Mouse (Mus musculus) common myeloid progenitor, adult 5-6 weeks (primary cell): ENCODE measurements around the gene Ccer1. TPM values are rescaled to one million over a fixed set of nuclear protein-coding genes. Genes with fewer than 3 reads are reported as not detected.
"Not testable (repeated sequence)": the region's sequence is repeated elsewhere in the genome, so short reads cannot be mapped to it uniquely, and the experiment has no call there.

ENCODE experiments used
- ATAC-seq: replicated peaks from 2 replicates; pipeline ENCODE4 v1.8.0; 2016; ENCODE audit warnings: low read depth, mild to moderate bottlenecking, moderate TSS enrichment, inconsistent platforms; ENCODE audit not compliant: poor library complexity, severe bottlenecking
- total RNA-seq: library from RNA; stranded (forward); fragments of 200-1000, 187-1606 nt; gene quantifications from 2 replicates; pipeline ENCODE4 v1.2.3, GENCODE M21; 2017

Ccer1 gene
- total RNA-seq = not detected in 2 replicates

DNA sequence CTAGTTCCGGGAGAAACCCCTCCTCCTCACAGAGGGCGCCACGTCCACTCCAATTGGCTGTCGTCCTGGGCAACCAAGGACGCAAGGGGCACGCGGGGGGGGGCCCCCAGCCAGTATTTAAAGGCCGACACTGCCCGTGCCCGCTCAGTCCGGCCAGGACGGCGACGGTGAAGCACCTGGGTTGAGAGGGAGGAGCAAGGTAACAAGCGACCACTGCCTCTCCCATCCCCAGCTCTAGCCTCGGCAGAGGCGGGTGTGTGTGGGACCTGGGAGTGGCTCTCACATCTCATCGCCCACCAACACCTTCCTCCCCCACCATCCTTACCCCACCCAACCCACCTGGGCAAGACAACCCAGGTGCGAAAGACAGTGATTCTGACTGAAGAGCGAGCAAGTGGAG lies at the start of gene Ccer1:
Gene Ccer1 (plus strand): TSS at position 147 of the 400 bp plus-strand sequence.
- no peak for ATAC-seq

- ATAC-seq = no peak
Measured at GRCm38 (mm10) chr10:97643768-97644167, 49.1 kb upstream of the Ccer1 start, which contains the start of gene Epyc. Gene Epyc, plus strand, starts transcription at chr10:97644068.

DNA sequence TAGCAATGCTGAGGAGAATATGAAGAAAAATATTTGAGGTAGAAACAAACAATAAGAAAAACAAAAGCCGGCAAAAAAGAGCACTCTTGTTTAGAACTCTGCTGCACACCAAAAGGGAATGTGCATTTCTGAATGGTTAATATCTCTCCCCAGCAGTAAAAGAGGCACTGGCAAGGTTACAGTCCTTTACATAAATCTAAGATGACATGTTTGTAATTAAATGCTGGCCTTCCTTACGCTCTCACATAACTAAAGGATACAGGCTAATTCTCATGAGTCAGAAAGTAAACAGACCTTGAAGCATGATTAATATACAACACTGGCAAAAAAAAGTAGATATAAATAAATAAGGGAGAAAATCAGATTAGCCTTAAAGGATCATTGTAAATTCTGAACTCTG lies 42.5 kb upstream of the Ccer1 start:
- no peak for ATAC-seq

DNA sequence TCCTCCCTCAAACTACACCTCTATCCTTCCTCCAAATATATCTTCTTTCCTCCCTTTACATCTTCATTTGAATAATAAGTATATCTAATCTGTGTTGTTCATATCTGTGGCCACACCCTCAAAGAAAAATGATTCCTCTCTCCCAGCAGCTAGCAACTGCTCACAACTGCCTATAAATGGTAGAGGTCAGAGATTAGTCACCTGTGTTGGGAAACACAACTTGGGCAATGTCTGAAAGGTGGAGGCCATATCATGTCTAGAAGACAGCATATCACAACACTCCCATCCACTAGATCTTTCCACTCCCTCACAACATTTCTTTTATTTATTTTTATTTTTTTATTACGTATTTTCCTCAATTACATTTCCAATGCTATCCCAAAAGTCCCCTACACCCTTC lies 33.4 kb upstream of the Ccer1 start:
- no peak for ATAC-seq

- ATAC-seq = no peak
Measured at GRCm38 (mm10) chr10:97668656-97669055, 24.2 kb upstream of the Ccer1 start.

- ATAC-seq = no peak
Measured at GRCm38 (mm10) chr10:97670202-97670601, 22.7 kb upstream of the Ccer1 start.

DNA sequence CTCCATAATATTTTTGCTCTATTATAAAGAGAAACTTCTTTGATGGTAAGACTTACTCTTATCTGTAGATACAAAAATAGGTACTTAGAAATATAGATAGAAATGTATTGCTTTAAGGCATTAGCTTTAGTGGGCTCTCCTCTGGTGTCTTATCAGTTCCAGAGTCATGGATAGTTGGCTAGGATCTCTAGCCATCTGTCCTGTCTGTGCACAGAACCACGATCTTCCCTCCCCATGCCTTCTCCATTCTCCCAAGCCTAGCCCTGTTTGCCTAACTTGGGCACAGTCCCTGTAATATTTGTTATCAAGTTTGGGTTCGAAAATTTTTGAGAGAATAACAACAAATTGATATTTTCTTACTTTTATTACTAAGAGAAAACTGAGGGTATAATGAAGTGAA lies 19.6 kb upstream of the Ccer1 start:
- no peak for ATAC-seq

GRCm38 (mm10) chr10:97682981-97683380 lies 9.9 kb upstream of the Ccer1 start:
- no peak for ATAC-seq

DNA sequence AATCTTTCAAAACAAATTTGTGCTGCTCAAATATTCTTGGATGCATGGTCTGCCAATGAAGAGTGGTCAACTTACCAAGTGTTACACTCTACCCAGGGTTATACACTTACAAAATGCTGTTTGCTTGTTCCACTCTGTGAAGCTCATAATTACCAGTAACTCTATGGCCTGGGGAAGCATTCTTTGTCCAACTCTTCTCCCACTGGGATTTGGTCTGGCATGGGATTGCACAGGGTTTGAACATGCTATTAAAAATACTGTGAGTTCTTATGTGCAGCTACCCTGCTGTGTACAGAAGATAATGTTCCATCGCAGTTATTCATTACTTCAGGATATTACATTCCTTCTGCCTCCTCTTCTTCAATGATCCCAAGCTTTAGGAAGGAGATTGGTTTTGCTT lies 5.7 kb upstream of the Ccer1 start:
- ATAC-seq = no peak

DNA sequence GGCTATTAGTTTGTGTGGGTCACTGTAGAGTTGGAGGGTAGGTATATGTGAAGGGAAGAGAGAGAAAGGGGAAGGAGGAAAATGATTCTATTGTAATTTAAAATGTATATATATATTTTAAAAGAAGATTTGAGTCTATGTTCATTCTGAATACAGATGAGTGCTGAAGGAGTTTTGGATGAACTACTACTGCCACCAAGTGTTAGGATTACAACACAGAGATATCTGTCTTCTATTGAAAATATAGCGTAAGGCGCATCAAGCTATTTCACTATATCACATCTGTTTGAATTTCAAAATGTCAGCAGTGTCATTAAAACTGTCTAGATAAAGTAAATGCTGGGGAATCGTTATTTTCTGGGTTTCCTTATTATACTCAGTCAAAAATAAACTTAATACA lies 3.4 kb upstream of the Ccer1 start:
- no peak for ATAC-seq

- ATAC-seq = no peak
Measured at GRCm38 (mm10) chr10:97693398-97694135, 708 bp downstream of the Ccer1 start.

GRCm38 (mm10) chr10:97702321-97702720 lies 9.5 kb downstream of the Ccer1 start:
- ATAC-seq = no peak

GRCm38 (mm10) chr10:97704562-97704961 lies 11.7 kb downstream of the Ccer1 start:
- ATAC-seq = peak; percentile 89

DNA sequence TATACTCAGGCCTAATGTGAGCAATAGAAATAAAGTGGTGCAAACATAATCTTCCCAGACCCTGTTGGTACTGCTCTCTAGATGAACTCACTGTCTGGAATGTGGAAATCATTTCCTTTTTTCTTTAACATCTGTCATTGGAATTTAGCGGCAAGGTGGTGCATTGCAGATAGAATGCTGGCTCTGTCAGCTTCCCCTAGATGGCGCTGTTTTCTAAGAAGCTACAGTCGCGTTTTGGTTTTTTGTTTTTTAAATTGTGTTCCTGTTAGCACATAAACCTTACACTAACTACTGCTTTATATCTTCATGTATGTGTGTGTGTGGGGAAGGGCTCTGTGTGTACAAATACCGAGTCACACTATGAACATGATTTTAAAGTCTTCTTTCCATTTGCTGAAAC lies 19.8 kb downstream of the Ccer1 start:
- peak; percentile 87 for ATAC-seq

DNA sequence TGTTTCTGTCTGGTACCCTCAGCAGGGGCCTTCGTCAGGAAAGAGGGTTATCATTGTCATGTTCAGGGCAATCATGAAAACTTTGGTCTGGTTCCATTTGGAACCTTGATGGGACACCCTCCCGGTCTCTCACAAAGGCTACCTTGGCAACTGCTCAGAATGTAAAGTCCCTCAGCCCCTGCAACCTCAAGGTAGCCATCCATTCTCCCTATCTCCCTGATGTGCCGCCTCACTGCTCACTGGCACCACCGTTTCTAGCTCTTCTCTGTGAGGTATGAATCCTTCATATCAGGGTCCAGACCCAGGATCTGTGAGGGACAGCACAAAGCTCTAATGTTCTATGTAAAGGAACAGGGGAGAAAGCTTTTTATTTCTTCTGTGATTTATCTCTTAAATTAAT lies 21.7 kb downstream of the Ccer1 start:
- no peak for ATAC-seq

GRCm38 (mm10) chr10:97715289-97715906 lies 22.5 kb downstream of the Ccer1 start:
- no peak for ATAC-seq

GRCm38 (mm10) chr10:97717233-97717632 lies 24.4 kb downstream of the Ccer1 start:
- no peak for ATAC-seq

- ATAC-seq = no peak
Measured at GRCm38 (mm10) chr10:97718021-97718420, 25.2 kb downstream of the Ccer1 start.

DNA sequence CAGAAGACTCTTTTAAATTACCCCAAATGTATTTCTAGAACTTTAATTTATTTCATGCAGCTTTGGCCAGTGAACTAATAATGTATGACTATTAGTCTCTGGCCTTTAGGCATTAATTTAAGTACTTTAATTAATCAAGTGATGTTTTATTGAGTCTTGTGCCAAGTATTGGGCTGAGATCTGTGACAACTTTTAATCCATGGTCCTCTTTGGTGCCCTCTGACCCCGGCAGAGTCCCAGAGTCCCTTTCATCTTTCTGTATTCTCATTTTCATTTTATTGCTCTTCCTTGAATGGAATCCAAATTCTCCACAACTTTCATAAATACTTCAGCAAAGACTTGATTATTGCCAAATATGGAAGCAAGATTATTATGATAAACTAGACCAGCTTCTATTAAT lies 27.8 kb downstream of the Ccer1 start:
- no peak for ATAC-seq

GRCm38 (mm10) chr10:97722709-97723108 lies 29.9 kb downstream of the Ccer1 start:
- no peak for ATAC-seq

- no peak for ATAC-seq
Measured at GRCm38 (mm10) chr10:97725929-97726328, 33.1 kb downstream of the Ccer1 start.

DNA sequence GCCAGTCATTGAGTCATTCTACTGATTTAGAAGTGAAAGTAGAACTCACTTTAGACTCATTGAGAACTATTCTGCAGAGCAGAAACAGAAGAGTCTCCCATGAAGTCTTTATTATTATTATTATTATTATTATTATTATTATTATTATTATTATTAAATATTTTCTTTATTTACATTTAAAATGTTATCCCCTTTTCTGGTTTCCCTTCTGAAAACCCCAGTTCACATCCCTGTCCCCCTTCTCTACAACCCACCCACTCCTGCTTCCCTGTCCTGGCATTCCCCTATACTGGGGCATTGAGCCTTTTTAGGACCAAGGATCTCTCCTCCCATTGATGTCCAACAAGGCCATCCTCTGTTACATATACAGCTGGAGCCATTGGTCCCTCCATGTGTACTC lies 33.8 kb downstream of the Ccer1 start, which contains the start of gene C030005K15Rik:
Gene C030005K15Rik (minus strand): TSS at position 101 of the 400 bp plus-strand sequence.
- ATAC-seq = not testable (repeated sequence)
